Mouse (Mus musculus) midbrain, embryonic 12.5 days (tissue): Measurements from ENCODE around the gene Cog1. TPM values are rescaled to one million over a fixed set of nuclear protein-coding genes. Genes with fewer than 3 reads are reported as not detected.

Experiments used
- ATAC-seq: fragments of 200-750 bp; cut with Nextera tagmentation; 2 replicates; pipeline ENCODE4 v1.8.0; 2017; ENCODE audit warnings: low read depth, moderate TSS enrichment, moderate library complexity; ENCODE audit not compliant: low FRiP score
- H3K27ac ChIP-seq: fragments of 300-500 bp; sonication (generic); replicated peaks from 2 replicates; pipeline ENCODE4 v1.5.1; 2016; ENCODE audit warnings: mild to moderate bottlenecking
- H3K27me3 ChIP-seq: fragments of 300-500 bp; sonication (generic); 2 replicates; pipeline ENCODE4 v1.6.1; 2016; ENCODE audit warnings: mild to moderate bottlenecking
- H3K36me3 ChIP-seq: fragments of 300-500 bp; sonication (generic); 2 replicates; pipeline ENCODE4 v1.6.1; 2016
- H3K4me1 ChIP-seq: fragments of 300-500 bp; sonication (generic); 2 replicates; pipeline ENCODE4 v1.6.1; 2016
- H3K4me2 ChIP-seq: fragments of 300-500 bp; sonication (generic); replicated peaks from 2 replicates; pipeline ENCODE4 v1.6.1; 2016; ENCODE audit warnings: mild to moderate bottlenecking, moderate library complexity
- H3K4me3 ChIP-seq: fragments of 300-500 bp; sonication (generic); 2 replicates; pipeline ENCODE4 v1.5.1; 2016; ENCODE audit warnings: mild to moderate bottlenecking
- H3K9ac ChIP-seq: fragments of 300-500 bp; sonication (generic); replicated peaks from 2 replicates; pipeline ENCODE4 v1.6.1; 2016; ENCODE audit warnings: mild to moderate bottlenecking, moderate library complexity
- H3K9me3 ChIP-seq: fragments of 300-500 bp; sonication (generic); 2 replicates; pipeline ENCODE4 v1.6.1; 2016; ENCODE audit warnings: mild to moderate bottlenecking
- WGBS: fragments of 180-500 bp; shearing (Covaris S2); methylation state at CpG from one replicate; pipeline ENCODE4 v1.1.7; 2016; 5-methylcytosine and 5-hydroxymethylcytosine counted together
- polyA plus RNA-seq: library from polyadenylated mRNA; unstranded; fragments of >200 nt; fragmentation: Nextera tagmentation; extraction: Ambion mirVana; gene quantifications from 2 replicates; pipeline ENCODE4 v1.2.1, GENCODE M21; 2016

The Cog1 gene
- polyA plus RNA-seq, 1 experiment from 2014 or later: 39.6 TPM

- Histone ChIP-seq H3K27ac (peak overlapping the region; percentile 76), H3K4me1 (peaks cover 23% of the 10 kb centered on the region), H3K27me3 (peaks cover 22% of the 10 kb centered on the region), H3K9me3 (no peaks in the 10 kb centered on the region), H3K9ac (peak overlapping the region; percentile 40), H3K36me3 (peaks cover 9% of the 10 kb centered on the region; the same call in 1 of the 2 replicates), H3K4me2 (peak overlapping the region; percentile 31), H3K4me3 (no peak overlapping the region)
- 0% methylated on average over 10 of the region's 10 CpGs for WGBS
- peak; percentile 53 for ATAC-seq
Observed at GRCm38 (mm10) chr11:113710257-113710777, 61.3 kb downstream of the Cog1 start.

- Histone ChIP-seq H3K4me1 (peaks cover 23% of the 10 kb centered on the region), H3K4me2 (0 out of 2 replicates have a peak overlapping the region, but pooled peaks have one; percentile 31), H3K9ac (no peak overlapping the region; the same call in 1 of the 2 replicates), H3K36me3 (peaks cover 9% of the 10 kb centered on the region; the same call in 1 of the 2 replicates), H3K9me3 (no peaks in the 10 kb centered on the region), H3K27ac (peak overlapping the region; percentile 76), H3K27me3 (peaks cover 22% of the 10 kb centered on the region), H3K4me3 (no peak overlapping the region)
- WGBS: 37% methylated on average over 1 of the region's 1 CpGs
- ATAC-seq: no peak
Observed at GRCm38 (mm10) chr11:113711061-113711460, 62.1 kb downstream of the Cog1 start.

- 70% methylated on average over 7 of the region's 7 CpGs for WGBS
- H3K4me2 ChIP-seq: no peak overlapping the region
- ATAC-seq: no peak
- no peaks in the 10 kb centered on the region for H3K36me3 ChIP-seq
- no peaks in the 10 kb centered on the region for H3K9me3 ChIP-seq
- peaks cover 10% of the 10 kb centered on the region for H3K4me1 ChIP-seq
- H3K9ac ChIP-seq: no peak overlapping the region
- no peak overlapping the region for H3K4me3 ChIP-seq
- no peaks in the 10 kb centered on the region for H3K27me3 ChIP-seq
- no peak overlapping the region for H3K27ac ChIP-seq
Observed at GRCm38 (mm10) chr11:113715078-113715674, 66.2 kb downstream of the Cog1 start.

GRCm38 (mm10) chr11:113716132-113716531 lies 67.2 kb downstream of the Cog1 start:
- no peaks in the 10 kb centered on the region for H3K27me3 ChIP-seq
- H3K4me3 ChIP-seq: no peak overlapping the region
- no peaks in the 10 kb centered on the region for H3K9me3 ChIP-seq
- no peak overlapping the region for H3K27ac ChIP-seq
- 0 out of 2 replicates have a peak, but pooled peaks cover under 1% of the 10 kb centered on the region for H3K4me1 ChIP-seq
- no peak for ATAC-seq
- no peak overlapping the region for H3K4me2 ChIP-seq
- 89% methylated on average over 2 of the region's 2 CpGs for WGBS
- H3K36me3 ChIP-seq: no peaks in the 10 kb centered on the region
- no peak overlapping the region for H3K9ac ChIP-seq

Other genes starting within 250 kb of the Cog1 start
- gene Sstr2, start 29.8 kb upstream of the Cog1 start, polyA plus RNA-seq: 11.8 and 13.0 TPM in 2 replicates
- 23.0 and 26.1 TPM in 2 replicates for gene Slc39a11, start 910 bp downstream of the Cog1 start, polyA plus RNA-seq
- 49.5 and 50.5 TPM in 2 replicates for gene Fam104a, start 35.0 kb downstream of the Cog1 start, polyA plus RNA-seq
- 24.3 and 26.2 TPM in 2 replicates for gene D11Wsu47e, start 35.2 kb downstream of the Cog1 start, polyA plus RNA-seq
- 0.48 and 0.50 TPM in 2 replicates for gene Cpsf4l, start 60.8 kb downstream of the Cog1 start, polyA plus RNA-seq
- 102 and 104 TPM in 2 replicates for gene Cdc42ep4, start 102.7 kb downstream of the Cog1 start, polyA plus RNA-seq